Mouse (Mus musculus): ENCODE data around the gene Nfkbiz. TPM values are rescaled to one million over a fixed set of nuclear protein-coding genes. Genes with fewer than 3 reads are reported as not detected.
A peak's percentile ranks its signal among the peaks of the same experiment; 100 is the strongest.
"Not testable (repeated sequence)": the region's sequence is repeated elsewhere in the genome, so short reads cannot be mapped to it uniquely, and the experiment has no call there.

Gene Nfkbiz
- 1.3 and 1.8 TPM in 2 replicates for polyA plus RNA-seq (2014; fragmentation: Nextera tagmentation; extraction: Ambion mirVana)

DNA sequence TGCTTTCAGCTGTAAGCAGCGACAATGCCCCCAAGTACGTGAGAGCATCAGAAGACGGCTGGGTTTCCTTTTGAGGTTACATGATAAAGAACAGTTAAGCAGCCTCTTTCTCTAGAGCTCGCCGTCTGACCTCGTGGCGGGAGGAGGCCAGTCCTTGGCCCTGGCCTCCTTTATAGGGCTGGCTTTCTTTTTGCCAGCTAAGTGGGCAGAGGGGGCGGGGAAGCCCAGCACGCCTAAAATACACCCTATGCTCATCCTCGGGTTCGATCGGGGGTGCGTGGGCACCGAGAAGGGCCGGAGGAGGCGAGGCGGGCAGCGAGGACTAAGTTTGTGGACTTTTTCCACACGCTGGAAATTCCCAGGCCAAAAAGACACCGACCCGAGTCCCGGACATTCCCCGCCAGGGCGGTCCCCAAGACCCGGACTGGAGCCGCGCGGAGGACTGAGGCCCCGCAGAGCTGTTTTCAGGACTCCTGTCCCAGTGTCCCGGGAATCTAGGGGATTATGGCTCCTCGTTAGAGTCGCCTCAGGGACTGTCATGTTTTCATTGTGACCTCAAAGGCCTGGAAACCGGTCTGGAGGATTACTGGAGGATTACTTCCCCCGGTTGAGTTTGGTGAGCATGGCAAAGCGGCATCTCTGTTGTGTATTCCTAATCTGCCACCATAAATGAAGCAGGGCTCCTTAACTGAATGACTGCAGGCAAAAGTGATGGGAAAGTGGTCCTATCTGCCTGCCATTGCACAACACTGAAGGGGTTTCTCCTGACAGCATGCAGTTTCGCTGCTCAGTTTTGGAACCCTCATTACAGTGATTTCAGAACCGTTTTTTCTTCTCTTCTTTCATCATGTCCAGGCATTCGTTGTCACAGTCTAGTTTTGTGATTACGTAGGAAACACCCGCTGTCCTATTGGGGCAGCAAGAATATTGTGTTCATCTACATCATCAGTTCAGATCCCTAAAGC lies at the start of gene Nfkbiz:
Gene Nfkbiz (minus strand): TSS at position 390 of the 965 bp plus-strand sequence.
- no peaks in the 10 kb centered on the region for H3K4me1 ChIP-seq (ENCODE audit: control insufficient read depth, insufficient read depth, low read length)
- peak; percentile 98 for ATAC-seq (ENCODE audit: low FRiP score)
- H3K9ac ChIP-seq (ENCODE audit: low read length) = peak within 1 kb of the TSS; percentile 83
- peak within 1 kb of the TSS; percentile 50 for H3K4me3 ChIP-seq (ENCODE audit: low read depth, low read length)
- peak within 1 kb of the TSS; percentile 61 for H3K4me2 ChIP-seq
- no peaks in the 10 kb centered on the region; the same call in 1 of the 2 replicates for H3K36me3 ChIP-seq (ENCODE audit: control insufficient read depth, insufficient read depth, low read length)
- DNase-seq (ENCODE audit: low spot score, missing footprints) = peak; percentile 98
- under 1% methylated on average over 40 of the region's 40 CpGs for WGBS
- no peaks in the 10 kb centered on the region for H3K27me3 ChIP-seq (ENCODE audit: control insufficient read depth, insufficient read depth, low read length)
- H3K9me3 ChIP-seq (ENCODE audit: control insufficient read depth, low read length) = no peaks in the 10 kb centered on the region
- H3K27ac ChIP-seq (ENCODE audit: low read depth, low read length) = peak within 1 kb of the TSS; percentile 69

DNA sequence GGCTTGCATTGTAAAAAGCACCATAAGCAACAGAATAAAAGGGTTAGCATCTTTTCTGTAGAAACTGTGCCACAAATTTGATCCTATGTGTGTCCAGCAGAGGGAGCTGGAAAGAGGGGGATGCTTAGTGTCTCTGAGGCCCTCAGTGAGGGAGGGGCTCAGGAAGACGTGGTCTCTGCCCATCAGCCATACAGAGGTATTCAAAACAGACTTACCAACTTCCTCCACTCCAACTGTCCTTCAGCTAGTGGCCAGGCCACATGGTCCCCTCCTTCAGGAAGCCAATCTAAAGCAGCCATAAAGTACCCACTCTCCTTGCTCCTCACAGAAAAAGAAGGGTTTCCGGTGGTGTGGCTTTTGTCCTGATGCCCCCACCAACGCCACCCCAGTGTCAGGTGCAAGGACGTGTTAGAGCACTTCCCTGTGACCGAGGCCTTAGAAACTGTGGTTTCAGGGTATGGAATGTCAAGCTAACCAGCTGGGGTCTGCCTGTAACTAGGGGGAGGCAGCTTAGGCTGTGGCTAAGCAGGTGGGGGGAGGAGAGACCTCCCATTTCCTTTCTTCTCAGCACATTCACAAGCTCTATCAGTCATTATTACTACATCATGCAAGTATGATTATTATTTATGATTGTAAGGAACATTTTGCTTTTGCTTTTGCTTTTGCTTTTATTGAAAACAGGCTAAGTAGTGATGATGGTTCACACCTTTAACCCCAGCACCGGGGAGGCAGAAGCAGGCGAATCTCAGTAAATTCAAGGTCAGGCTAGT lies 49.3 kb upstream of the Nfkbiz start:
- peak; percentile 59 for ATAC-seq (ENCODE audit: low FRiP score)
- Histone ChIP-seq H3K4me1 (ENCODE audit: control insufficient read depth, insufficient read depth, low read length) (no peaks in the 10 kb centered on the region), H3K4me3 (ENCODE audit: low read depth, low read length) (no peak overlapping the region), H3K27me3 (ENCODE audit: control insufficient read depth, insufficient read depth, low read length) (no peaks in the 10 kb centered on the region), H3K9ac (ENCODE audit: low read length) (no peak overlapping the region), H3K9me3 (ENCODE audit: control insufficient read depth, low read length) (no peaks in the 10 kb centered on the region), H3K4me2 (no peak overlapping the region), H3K27ac (ENCODE audit: low read depth, low read length) (no peak overlapping the region), H3K36me3 (ENCODE audit: control insufficient read depth, insufficient read depth, low read length) (no peaks in the 10 kb centered on the region; the same call in 1 of the 2 replicates)
- no peak for DNase-seq (ENCODE audit: low spot score, missing footprints)
- WGBS = 68% methylated on average over 7 of the region's 7 CpGs

DNA sequence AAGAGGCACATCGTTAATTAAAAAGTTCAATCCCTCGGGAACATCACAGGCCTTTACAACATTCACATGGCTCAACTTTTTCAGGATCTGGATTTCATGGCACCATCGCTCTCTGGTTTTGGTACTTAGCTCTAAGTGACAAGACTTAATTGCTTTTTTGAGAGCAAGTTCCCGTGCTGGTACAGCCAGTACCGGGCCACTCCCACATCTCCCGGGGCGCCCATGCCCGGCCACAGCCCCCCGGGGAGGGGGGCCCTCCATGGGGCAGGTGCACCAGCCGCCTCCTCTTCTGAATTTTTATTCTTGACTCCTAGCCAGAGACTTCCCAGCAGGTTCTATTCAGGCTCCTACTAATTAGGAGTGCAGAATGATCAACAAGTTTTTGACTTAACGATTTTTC lies 45.5 kb upstream of the Nfkbiz start:
- Histone ChIP-seq H3K27ac (ENCODE audit: low read depth, low read length) (no peak overlapping the region), H3K9me3 (ENCODE audit: control insufficient read depth, low read length) (no peaks in the 10 kb centered on the region), H3K4me3 (ENCODE audit: low read depth, low read length) (no peak overlapping the region), H3K9ac (ENCODE audit: low read length) (no peak overlapping the region), H3K27me3 (ENCODE audit: control insufficient read depth, insufficient read depth, low read length) (no peaks in the 10 kb centered on the region), H3K4me1 (ENCODE audit: control insufficient read depth, insufficient read depth, low read length) (no peaks in the 10 kb centered on the region), H3K4me2 (no peak overlapping the region), H3K36me3 (ENCODE audit: control insufficient read depth, insufficient read depth, low read length) (no peaks in the 10 kb centered on the region; the same call in 1 of the 2 replicates)
- ATAC-seq (ENCODE audit: low FRiP score) = no peak
- peak; percentile 17 for DNase-seq (ENCODE audit: low spot score, missing footprints)
- WGBS = 82% methylated on average over 11 of the region's 11 CpGs

DNA sequence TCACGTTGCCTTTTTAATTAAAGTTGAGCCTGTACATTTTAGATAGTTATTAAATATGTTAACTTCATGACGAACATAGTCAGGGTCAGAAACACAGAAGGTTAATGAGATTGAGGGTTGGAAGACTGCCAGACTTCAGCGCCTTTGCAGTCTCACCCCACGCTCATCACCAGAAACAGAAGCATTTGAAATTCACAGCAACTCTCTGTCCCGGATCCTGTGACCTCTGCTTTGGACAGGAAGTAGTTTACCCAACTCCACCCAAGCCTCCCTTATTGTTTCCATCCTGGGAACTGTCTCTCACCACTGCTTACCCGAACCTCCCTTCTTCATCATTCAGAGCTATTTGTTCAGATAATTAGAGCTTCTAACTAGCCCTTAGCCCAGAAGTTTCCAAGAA lies 37.3 kb upstream of the Nfkbiz start:
- WGBS = 89% methylated on average over 6 of the region's 6 CpGs
- no peaks in the 10 kb centered on the region for H3K4me1 ChIP-seq (ENCODE audit: control insufficient read depth, insufficient read depth, low read length)
- H3K9ac ChIP-seq (ENCODE audit: low read length) = no peak overlapping the region
- H3K36me3 ChIP-seq (ENCODE audit: control insufficient read depth, insufficient read depth, low read length) = no peaks in the 10 kb centered on the region
- H3K27me3 ChIP-seq (ENCODE audit: control insufficient read depth, insufficient read depth, low read length) = no peaks in the 10 kb centered on the region
- H3K27ac ChIP-seq (ENCODE audit: low read depth, low read length) = no peak overlapping the region
- no peaks in the 10 kb centered on the region for H3K9me3 ChIP-seq (ENCODE audit: control insufficient read depth, low read length)
- ATAC-seq (ENCODE audit: low FRiP score) (no peak), DNase-seq (ENCODE audit: low spot score, missing footprints) (peak; percentile 6)
- H3K4me2 ChIP-seq = no peak overlapping the region
- no peak overlapping the region for H3K4me3 ChIP-seq (ENCODE audit: low read depth, low read length)

DNA sequence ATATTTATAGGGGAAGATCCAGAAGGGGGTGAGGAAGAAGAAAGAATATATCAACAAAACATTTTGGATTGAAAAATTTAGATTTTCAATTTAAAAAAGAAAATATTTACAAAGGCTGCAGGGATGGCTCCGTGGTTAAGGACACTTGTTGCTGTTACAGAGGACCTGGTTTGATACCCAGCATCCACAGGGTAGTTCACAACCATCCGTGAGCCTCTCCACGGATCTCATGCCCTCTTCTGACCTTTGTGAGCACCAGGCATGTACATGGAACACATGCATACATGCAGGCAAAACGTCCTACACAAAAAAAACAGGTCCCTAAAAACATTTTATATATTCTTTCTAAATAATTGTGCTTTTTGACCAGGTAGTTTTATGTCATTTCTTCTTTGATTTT lies 25.1 kb upstream of the Nfkbiz start:
- WGBS = 72% methylated on average over 4 of the region's 4 CpGs
- no peak for ATAC-seq (ENCODE audit: low FRiP score)

DNA sequence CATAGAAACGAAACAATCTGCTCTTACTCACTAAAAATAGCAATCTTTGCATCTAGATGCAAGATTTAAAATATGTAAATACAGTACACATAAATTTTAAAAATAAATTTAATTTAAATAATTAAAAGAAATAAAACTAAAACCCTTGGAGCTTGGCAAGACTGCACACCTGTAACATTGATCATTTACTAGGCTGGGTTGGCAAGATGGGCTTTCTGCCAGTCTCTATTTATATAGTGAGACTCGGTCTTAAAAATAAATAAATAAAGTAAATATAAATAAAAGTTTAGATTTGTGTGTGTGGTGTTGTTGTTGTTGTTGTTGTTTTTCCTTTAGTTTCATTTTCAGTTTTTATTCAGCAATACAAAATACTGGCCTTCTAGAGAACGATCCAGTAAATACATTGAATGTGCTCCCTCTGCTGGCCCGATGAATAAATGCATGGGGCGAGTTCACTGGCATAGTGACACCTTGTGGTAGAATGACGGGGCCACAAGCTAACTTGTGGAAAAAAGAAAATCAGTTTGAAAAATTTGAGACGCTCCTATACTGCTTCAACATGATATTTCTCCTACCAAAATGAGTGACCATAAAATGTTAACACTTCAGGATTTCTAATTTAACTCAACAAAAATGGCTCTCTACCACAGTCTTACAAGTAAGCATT lies 24.6 kb upstream of the Nfkbiz start:
- H3K9ac ChIP-seq (ENCODE audit: low read length) = no peak overlapping the region
- H3K4me1 ChIP-seq (ENCODE audit: control insufficient read depth, insufficient read depth, low read length) = no peaks in the 10 kb centered on the region
- no peak overlapping the region for H3K27ac ChIP-seq (ENCODE audit: low read depth, low read length)
- WGBS = 29% methylated on average over 7 of the region's 7 CpGs
- H3K27me3 ChIP-seq (ENCODE audit: control insufficient read depth, insufficient read depth, low read length) = no peaks in the 10 kb centered on the region
- no peaks in the 10 kb centered on the region for H3K9me3 ChIP-seq (ENCODE audit: control insufficient read depth, low read length)
- DNase-seq (ENCODE audit: low spot score, missing footprints) = peak; percentile 95
- H3K4me2 ChIP-seq = no peak overlapping the region
- no peaks in the 10 kb centered on the region for H3K36me3 ChIP-seq (ENCODE audit: control insufficient read depth, insufficient read depth, low read length)
- peak; percentile 65 for ATAC-seq (ENCODE audit: low FRiP score)
- H3K4me3 ChIP-seq (ENCODE audit: low read depth, low read length) = no peak overlapping the region

More for the DNA sequence above, 25.1 kb upstream of the Nfkbiz start:
- no peaks in the 10 kb centered on the region for H3K36me3 ChIP-seq (ENCODE audit: control insufficient read depth, insufficient read depth, low read length)
- no peak overlapping the region for H3K9ac ChIP-seq (ENCODE audit: low read length)
- no peaks in the 10 kb centered on the region for H3K27me3 ChIP-seq (ENCODE audit: control insufficient read depth, insufficient read depth, low read length)
- DNase-seq (ENCODE audit: low spot score, missing footprints) = peak; percentile 23
- H3K27ac ChIP-seq (ENCODE audit: low read depth, low read length) = no peak overlapping the region
- H3K4me2 ChIP-seq = no peak overlapping the region
- H3K9me3 ChIP-seq (ENCODE audit: control insufficient read depth, low read length) = no peaks in the 10 kb centered on the region
- H3K4me3 ChIP-seq (ENCODE audit: low read depth, low read length) = no peak overlapping the region
- no peaks in the 10 kb centered on the region for H3K4me1 ChIP-seq (ENCODE audit: control insufficient read depth, insufficient read depth, low read length)

DNA sequence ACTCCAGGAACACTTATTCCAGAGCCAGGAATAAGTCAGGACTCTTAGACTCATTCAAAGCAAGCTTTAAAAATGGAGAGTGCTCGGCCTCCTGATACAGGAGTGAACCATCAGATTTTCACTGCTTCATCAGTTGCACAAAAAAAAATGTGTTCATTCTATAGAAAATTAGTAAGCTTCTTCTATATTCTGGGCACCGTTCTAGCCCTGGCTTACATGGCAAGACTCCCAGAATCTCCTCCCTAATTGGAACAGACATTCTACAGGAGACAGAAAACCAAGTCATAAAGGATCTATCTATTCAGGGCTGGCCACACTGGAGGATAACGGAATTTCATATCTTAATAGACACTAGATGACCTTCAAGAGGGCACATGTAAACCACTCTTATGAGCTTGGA lies 22.4 kb upstream of the Nfkbiz start:
- WGBS = 88% methylated on average over 3 of the region's 3 CpGs
- no peak for ATAC-seq (ENCODE audit: low FRiP score)

DNA sequence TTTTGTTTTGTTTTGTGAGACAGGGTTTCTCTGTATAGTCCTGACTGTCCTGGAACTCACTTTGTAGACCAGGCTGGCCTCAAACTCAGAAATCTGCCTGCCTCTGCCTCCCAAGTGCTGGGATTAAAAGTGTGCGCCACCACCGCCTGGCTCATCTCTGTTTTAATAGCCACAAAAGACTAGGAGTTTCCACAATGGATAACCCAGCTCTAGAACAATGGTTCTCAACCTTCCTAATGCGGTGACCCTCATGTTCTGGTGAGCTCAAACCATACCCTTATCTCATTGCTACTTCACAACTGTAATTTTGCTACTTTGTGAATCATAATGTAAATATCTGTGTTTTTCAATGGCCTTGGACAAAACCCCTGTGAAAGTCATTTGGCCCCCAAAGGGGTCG lies 20.7 kb upstream of the Nfkbiz start:
- not testable (repeated sequence) for H3K9me3 ChIP-seq (ENCODE audit: control insufficient read depth, low read length); H3K4me3 ChIP-seq (ENCODE audit: low read depth, low read length); H3K9ac ChIP-seq (ENCODE audit: low read length); H3K36me3 ChIP-seq (ENCODE audit: control insufficient read depth, insufficient read depth, low read length); H3K4me2 ChIP-seq; H3K27ac ChIP-seq (ENCODE audit: low read depth, low read length); H3K4me1 ChIP-seq (ENCODE audit: control insufficient read depth, insufficient read depth, low read length); ATAC-seq (ENCODE audit: low FRiP score); H3K27me3 ChIP-seq (ENCODE audit: control insufficient read depth, insufficient read depth, low read length)
- WGBS = 93% methylated on average over 4 of the region's 4 CpGs
- peak; percentile 85 for DNase-seq (ENCODE audit: low spot score, missing footprints)

More for the DNA sequence above, 22.4 kb upstream of the Nfkbiz start:
- Histone ChIP-seq H3K27ac (ENCODE audit: low read depth, low read length) (no peak overlapping the region), H3K9ac (ENCODE audit: low read length) (no peak overlapping the region), H3K9me3 (ENCODE audit: control insufficient read depth, low read length) (no peaks in the 10 kb centered on the region), H3K27me3 (ENCODE audit: control insufficient read depth, insufficient read depth, low read length) (no peaks in the 10 kb centered on the region), H3K4me3 (ENCODE audit: low read depth, low read length) (no peak overlapping the region), H3K4me2 (no peak overlapping the region), H3K4me1 (ENCODE audit: control insufficient read depth, insufficient read depth, low read length) (no peaks in the 10 kb centered on the region), H3K36me3 (ENCODE audit: control insufficient read depth, insufficient read depth, low read length) (no peaks in the 10 kb centered on the region; the same call in 1 of the 2 replicates)
- DNase-seq (ENCODE audit: low spot score, missing footprints) = peak; percentile 8
